Mouse (Mus musculus): Measurements from ENCODE around the gene Ddx5. TPM values are rescaled to one million over a fixed set of nuclear protein-coding genes. Genes with fewer than 3 reads are reported as not detected.
A peak's percentile ranks its signal among the peaks of the same experiment; 100 is the strongest.

Gene Ddx5
- total and polyA plus RNA-seq, 3 experiments = 269 to 1,169 (median 505) TPM

DNA sequence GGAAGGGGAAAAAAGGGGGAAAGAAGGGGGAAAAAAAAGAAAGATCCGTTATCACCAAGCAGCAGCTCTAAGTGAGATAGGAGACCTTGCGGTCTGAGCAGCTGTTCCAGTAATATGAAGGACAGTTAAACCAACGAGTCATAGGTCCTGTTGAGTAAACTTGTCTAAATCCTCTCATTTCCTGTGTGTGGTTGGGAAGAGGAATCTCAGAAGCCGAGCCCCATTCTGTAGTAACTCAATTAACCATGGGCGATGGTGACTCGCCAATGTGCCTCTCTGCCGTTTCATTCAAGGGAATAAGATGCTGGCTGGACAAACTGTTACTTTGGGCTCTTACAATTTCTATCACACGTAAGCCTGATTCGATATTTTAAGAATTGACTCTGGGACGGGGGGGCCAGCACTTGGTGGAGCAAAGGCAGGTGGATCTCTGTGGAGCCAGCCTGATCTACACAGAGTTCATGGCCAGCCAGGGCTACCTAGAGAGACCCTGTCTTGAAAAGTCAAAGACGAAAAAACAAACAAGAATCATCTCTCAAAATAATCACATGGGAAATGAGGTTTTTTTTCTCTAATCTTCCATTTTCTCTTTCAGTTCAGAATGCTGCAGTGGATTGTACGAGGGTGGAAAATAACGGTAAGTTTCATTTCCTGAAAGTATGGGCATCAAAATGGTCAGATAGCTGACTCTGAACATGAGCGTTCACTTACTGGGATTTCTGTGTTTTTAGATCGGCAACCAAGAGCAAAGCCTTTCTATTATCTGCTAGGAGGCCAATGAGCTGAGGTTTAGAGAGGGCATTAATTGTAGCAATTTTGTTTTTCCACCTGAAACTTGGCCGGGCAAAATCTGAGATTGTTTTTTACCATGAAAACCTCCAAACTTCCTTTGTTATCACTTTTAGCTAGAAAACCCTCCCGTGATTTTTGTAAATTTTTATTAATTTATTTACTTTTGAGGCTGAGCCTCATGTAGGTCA is 37.7 kb downstream of the Ddx5 start, which contains the start of gene Milr1 (continued):
- TF ChIP-seq MEF2A (IDR thresholded peaks at IDR 0.05; ENCODE audit: borderline replicate concordance, low read depth, low read length) = peak; percentile 56
- no peak for TF ChIP-seq USF2 (conservative IDR thresholded peaks at IDR 0.05; ENCODE audit: low read depth, low read length)
- peak; percentile 97 for TF ChIP-seq EP300 (IDR thresholded peaks at IDR 0.05; ENCODE audit: low read length)
- TF ChIP-seq PAX5 (IDR thresholded peaks at IDR 0.05; ENCODE audit: low read length) = no peak
- no peak for TF ChIP-seq KAT2A (IDR thresholded peaks at IDR 0.05; ENCODE audit: insufficient replicate concordance, low read length)
- no peak for TF ChIP-seq GABPA (IDR thresholded peaks at IDR 0.05; ENCODE audit: insufficient replicate concordance, low read depth, low read length)
- peak; percentile 97 for TF ChIP-seq JUN (IDR thresholded peaks at IDR 0.05; ENCODE audit: insufficient read depth, low read depth, low read length)
- TF ChIP-seq ETS1 (conservative IDR thresholded peaks at IDR 0.05; ENCODE audit: low read depth, low read length) = peak; percentile 88
- TF ChIP-seq RCOR1 (conservative IDR thresholded peaks at IDR 0.05; ENCODE audit: low read depth, low read length) = peak; percentile 72
- TF ChIP-seq SIN3A (IDR thresholded peaks at IDR 0.05; ENCODE audit: low read length) = peak; percentile 69

DNA sequence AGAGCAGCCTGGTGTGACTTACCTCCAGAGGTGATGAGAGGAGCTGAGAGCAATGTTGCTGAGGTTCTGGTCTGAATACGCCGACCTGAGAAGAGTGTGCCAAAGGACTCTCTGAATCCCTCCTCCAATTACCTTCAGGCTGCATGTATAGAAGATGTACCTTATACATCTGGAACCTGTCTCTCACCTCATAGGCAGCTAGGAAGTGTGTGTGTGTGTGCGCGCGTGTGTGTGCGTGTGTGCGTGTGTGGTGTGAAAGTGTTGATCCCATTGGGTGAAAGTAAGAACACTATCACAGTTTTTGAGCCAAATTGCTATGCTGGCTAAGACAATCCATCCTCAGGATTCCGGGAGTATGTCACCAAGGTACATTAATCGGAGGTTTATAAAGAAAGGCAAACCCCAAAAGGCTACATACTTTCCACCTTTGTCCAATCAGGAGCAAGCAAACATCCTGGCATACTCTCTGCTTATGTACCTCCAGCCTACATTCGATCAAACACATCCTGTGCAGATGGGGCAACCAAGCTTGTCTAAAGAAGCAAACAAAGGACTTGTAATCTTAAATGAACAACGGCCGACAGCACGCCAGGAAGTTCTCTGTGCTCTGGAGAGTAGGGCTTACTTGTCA is 38.7 kb downstream of the Ddx5 start, which contains the start of gene Pecam1:
Pecam1 (minus strand) TSS at position 508 of the 631 bp plus-strand sequence.
- peak within 1 kb of the TSS; percentile 95 for H3K27ac ChIP-seq (ENCODE audit: insufficient read depth, low read depth)
- dilution Hi-C loops (cut with MboI; ENCODE audit: extremely low pct_ligation_motif_present, extremely low pct_unique_long_range_greater_than_20kb, low sequenced_read_pairs) (no loop called here), in situ Hi-C loops (cut with MboI; ENCODE audit: low pct_ligation_motif_present, low pct_unique_long_range_greater_than_20kb, low sequenced_read_pairs) (loop anchor here (5.0 to 25.0 kb wide), 4 partner anchors 78 to 438 kb away; partner anchors contain the start of genes Cd79b and Gh)
- H3K4me1 ChIP-seq (ENCODE audit: control insufficient read depth in 1 of 2, insufficient read depth in 2 of 2) = peaks cover 5 to 28% of the 10 kb centered on the region in 2 experiments
- H3K36me3 ChIP-seq (replicated peaks in 1 of 2; ENCODE audit: control insufficient read depth in 1 of 2, insufficient read depth in 1 of 2, low read length in 1 of 2) = peaks cover 4 to 28% of the 10 kb centered on the region in 2 experiments
- peak within 1 kb of the TSS; percentile 94 for H3K9ac ChIP-seq (ENCODE audit: insufficient read depth, low read depth)
- DNase-seq (ENCODE audit: extremely low read depth) = peak; percentile 70
- H3K27me3 ChIP-seq (replicated peaks) = no peaks in the 10 kb centered on the region
- peaks cover 10% of the 10 kb centered on the region for H3K79me2 ChIP-seq (replicated peaks; ENCODE audit: control insufficient read depth, extremely low read depth, insufficient read depth, poor library complexity, severe bottlenecking)
- peaks cover 11% of the 10 kb centered on the region for H3K9me3 ChIP-seq (replicated peaks; ENCODE audit: low read length)
- peak; percentile 45; the same call in 1 of the 2 replicates for TF ChIP-seq TBP (conservative IDR thresholded peaks at IDR 0.05; ENCODE audit: low read depth, low read length)
- 0 out of 2 replicates have a peak, but pooled peaks have one; percentile 58 for TF ChIP-seq TCF12 (IDR thresholded peaks at IDR 0.05; ENCODE audit: low read depth, low read length)
- TF ChIP-seq ETS1 (conservative IDR thresholded peaks at IDR 0.05; ENCODE audit: low read depth, low read length) = no peak; the same call in 1 of the 2 replicates
- peak; percentile 56 for TF ChIP-seq BHLHE40 (IDR thresholded peaks at IDR 0.05; ENCODE audit: low read depth, low read length)
- TF ChIP-seq MEF2A (IDR thresholded peaks at IDR 0.05; ENCODE audit: borderline replicate concordance, low read depth, low read length) = no peak
- TF ChIP-seq KAT2A (IDR thresholded peaks at IDR 0.05; ENCODE audit: insufficient replicate concordance, low read length) = no peak
- no peak; the same call in 1 of the 2 replicates for TF ChIP-seq MAX (IDR thresholded peaks at IDR 0.05; ENCODE audit: low read length)
- no peak; the same call in 1 of the 2 replicates for TF ChIP-seq ZNF384 (IDR thresholded peaks at IDR 0.05; ENCODE audit: low read depth, low read length)
- TF ChIP-seq NELFE (IDR thresholded peaks at IDR 0.05; ENCODE audit: low read depth, low read length) = peak; percentile 28; the same call in 1 of the 2 replicates
- TF ChIP-seq SIN3A (IDR thresholded peaks at IDR 0.05; ENCODE audit: low read length) = peak; percentile 69; the same call in 1 of the 2 replicates
- no peak for TF ChIP-seq MAFK (IDR thresholded peaks at IDR 0.05; ENCODE audit: insufficient replicate concordance, low read length)
- peak; percentile 53 for TF ChIP-seq POLR2A (IDR thresholded peaks at IDR 0.05; ENCODE audit: low read depth, low read length)
- TF ChIP-seq SMC3 (IDR thresholded peaks at IDR 0.05; ENCODE audit: low read depth, low read length) = no peak
- peak; percentile 82; the same call in 1 of the 2 replicates for TF ChIP-seq ZMIZ1 (IDR thresholded peaks at IDR 0.05; ENCODE audit: low read depth, low read length)
- TF ChIP-seq MAZ (IDR thresholded peaks at IDR 0.05; ENCODE audit: low read depth, low read length) = no peak; the same call in 1 of the 2 replicates
- peak; percentile 42; the same call in 1 of the 2 replicates for TF ChIP-seq CHD2 (IDR thresholded peaks at IDR 0.05; ENCODE audit: low read length)
- no peak for TF ChIP-seq E2F4 (IDR thresholded peaks at IDR 0.05; ENCODE audit: insufficient replicate concordance, low read depth, low read length)
- TF ChIP-seq GABPA (IDR thresholded peaks at IDR 0.05; ENCODE audit: insufficient replicate concordance, low read depth, low read length) = no peak
- peak; percentile 89 for TF ChIP-seq MXI1 (IDR thresholded peaks at IDR 0.05; ENCODE audit: low read depth, low read length)
- TF ChIP-seq ZC3H11A (IDR thresholded peaks at IDR 0.05; ENCODE audit: low read depth, low read length) = no peak
- 0 out of 2 replicates have a peak, but pooled peaks have one; percentile 28 for TF ChIP-seq NRF1 (IDR thresholded peaks at IDR 0.05; ENCODE audit: low read depth, low read length)
- peak within 1 kb of the TSS; percentile 76 for H3K4me2 ChIP-seq (ENCODE audit: insufficient read depth, low read depth, poor library complexity, severe bottlenecking)
- H3K4me3 ChIP-seq (replicated peaks in 1 of 3; ENCODE audit: low read depth in 2 of 3, low read length in 2 of 3, poor library complexity in 1 of 3) = peak within 1 kb of the TSS; percentile 52 to 66 (median 52)
